Mouse (Mus musculus): Measurements from ENCODE around the gene Pla2g1b.

Pla2g1b gene

GRCm38 (mm10) chr5:115465642-115466420 lies at the start of gene Pla2g1b:
Gene Pla2g1b (plus strand): TSS chr5:115466262.
- no peak for DNase-seq

GRCm38 (mm10) chr5:115428831-115429358 lies 37.2 kb upstream of the Pla2g1b start:
- no peak for DNase-seq

DNA sequence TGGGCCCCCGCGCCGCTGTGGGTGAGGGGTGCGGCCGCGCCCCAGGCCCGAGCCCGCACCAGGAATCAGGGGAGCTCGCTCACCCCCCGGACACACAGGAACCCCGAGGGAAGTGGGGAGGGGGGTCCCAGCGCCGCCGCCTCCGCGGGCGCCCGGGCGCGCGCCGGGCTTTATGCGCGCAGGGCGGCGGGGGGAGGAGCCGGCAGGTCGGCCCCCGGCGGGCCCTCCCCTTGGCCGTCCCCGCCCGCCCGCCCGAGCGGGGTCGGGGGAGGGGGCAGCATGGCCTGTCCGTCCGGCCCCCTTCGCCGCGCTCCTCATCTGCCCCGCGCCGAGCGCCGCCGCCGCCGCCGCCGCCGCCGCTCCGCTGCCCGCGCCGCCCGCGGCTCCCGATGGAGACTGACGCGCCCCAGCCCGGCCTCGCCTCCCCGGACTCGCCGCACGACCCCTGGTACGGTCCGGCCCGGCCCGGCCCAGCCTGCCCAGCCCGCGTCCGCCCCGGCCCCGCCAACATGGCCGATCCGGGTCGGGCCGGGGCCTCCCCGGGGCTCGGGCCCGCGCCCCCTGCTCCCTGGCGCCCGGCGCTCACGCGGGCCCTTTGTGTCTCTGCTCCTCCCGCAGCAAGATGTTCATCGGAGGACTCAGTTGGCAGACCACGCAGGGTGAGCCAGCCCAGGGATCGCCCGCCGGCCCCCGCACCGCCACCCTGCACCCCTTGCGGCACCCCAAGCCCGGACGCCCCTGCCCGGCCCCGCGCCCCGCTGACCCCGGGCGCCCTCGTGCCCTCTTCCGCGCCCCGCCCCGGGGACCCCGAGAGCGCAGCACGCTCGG lies 36.5 kb upstream of the Pla2g1b start, which contains the start of gene Msi1:
Gene Msi1, plus strand, starts transcription at position 241 of the 828 bp plus-strand sequence.
- peak; percentile 26 for DNase-seq

DNA sequence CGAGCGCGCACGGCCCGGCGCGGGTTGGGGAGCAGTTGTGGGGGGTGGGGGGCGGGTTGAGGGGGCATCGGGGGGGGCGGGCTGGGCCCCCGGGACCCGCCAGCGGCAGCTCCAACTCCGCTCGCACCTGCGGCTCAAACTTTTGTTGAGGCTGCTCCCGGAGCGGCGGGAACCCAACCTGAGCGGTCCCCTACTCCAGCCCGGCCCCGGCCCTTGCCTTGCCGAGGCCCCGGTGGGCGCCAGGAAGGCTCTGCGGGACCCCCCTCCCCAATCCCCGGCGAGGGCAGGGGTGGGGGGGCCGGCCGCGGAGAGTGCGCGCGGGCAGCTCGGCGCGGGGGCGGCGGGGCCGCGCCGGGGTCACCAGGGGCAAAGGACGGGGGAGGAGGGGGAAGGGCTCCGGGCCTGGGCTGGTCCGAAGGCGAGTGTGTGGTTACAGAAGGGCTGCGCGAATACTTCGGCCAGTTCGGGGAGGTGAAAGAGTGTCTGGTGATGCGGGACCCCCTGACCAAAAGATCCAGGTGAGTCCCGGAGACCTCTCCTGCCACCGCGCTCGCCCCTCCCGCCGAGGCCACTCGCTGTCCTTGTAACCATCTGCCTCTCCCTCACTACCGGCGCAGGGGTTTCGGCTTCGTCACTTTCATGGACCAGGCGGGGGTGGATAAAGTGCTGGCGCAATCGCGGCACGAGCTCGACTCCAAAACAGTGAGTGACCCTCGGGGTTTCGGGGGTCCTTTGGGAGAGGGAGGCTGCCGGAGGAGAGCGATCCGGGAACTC lies 35.7 kb upstream of the Pla2g1b start:
- DNase-seq = no peak

GRCm38 (mm10) chr5:115431061-115431897 lies 34.8 kb upstream of the Pla2g1b start:
- no peak for DNase-seq

DNA sequence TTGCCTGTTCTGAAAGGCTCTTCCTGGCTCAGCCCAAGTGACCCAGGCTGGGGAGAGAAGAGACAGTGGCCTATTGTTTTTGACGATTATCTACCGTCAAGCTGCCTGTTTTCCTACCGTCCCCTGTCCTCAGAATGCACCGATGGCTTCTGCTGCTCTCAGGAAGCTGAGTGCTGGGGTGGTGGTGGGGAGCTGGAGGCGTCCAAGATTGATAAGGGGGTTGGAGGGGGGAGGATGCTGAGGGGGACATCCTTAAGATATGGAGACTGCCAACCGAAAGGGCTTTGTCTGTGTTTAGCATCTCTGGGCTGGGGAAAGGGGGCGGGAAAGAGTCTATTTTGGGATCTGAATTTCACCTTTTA lies 34.2 kb upstream of the Pla2g1b start:
- DNase-seq = no peak

- DNase-seq = no peak
Observed at GRCm38 (mm10) chr5:115432395-115432794, 33.7 kb upstream of the Pla2g1b start.

DNA sequence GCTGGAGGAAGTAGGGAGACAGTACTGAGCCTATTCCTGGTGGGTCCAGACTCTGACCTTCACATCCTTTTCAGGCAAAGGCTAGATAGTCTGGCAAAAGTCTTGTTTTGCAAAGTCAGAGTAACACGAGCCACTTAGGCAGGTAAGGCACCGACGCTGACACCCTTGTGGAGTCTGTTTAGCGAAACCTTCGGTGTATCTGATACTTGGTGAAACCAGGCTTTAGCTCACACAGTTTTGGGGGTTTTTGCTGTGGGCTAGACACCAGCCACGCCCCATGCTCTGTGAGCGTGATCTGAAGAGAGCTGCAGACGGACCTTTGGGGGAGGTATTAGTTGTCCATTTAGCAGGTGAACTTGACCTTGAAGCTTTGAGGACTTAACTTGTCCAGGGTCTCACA lies 32.9 kb upstream of the Pla2g1b start:
- DNase-seq = no peak

DNA sequence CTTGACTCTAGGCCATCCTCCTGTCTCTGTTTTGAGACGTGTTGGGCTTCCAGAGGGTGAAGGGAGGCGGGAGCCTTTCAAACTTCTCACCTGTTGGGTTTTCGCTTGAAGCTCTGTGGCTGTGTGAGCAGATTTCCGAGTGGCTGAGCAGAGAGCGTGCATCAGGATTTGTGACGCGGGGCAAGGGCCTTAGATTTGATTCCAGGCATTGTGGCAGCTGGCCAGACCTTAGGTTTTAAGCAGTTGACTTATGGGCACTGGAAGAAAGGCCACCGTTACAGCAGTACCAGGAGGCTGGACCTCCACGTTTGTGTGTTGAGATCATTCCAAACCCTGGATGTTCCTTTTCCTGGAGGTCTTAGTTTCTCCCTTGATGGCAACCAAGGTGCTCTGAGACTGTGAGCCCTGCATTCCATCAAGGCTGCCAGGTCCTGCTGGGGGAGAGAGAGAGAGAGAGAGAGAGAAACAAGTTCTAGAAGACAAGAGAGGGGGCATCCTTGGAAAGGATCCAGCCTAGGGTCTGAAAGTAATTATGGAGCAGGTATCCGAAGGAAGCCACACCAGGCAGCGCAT lies 31.7 kb upstream of the Pla2g1b start:
- DNase-seq = no peak

DNA sequence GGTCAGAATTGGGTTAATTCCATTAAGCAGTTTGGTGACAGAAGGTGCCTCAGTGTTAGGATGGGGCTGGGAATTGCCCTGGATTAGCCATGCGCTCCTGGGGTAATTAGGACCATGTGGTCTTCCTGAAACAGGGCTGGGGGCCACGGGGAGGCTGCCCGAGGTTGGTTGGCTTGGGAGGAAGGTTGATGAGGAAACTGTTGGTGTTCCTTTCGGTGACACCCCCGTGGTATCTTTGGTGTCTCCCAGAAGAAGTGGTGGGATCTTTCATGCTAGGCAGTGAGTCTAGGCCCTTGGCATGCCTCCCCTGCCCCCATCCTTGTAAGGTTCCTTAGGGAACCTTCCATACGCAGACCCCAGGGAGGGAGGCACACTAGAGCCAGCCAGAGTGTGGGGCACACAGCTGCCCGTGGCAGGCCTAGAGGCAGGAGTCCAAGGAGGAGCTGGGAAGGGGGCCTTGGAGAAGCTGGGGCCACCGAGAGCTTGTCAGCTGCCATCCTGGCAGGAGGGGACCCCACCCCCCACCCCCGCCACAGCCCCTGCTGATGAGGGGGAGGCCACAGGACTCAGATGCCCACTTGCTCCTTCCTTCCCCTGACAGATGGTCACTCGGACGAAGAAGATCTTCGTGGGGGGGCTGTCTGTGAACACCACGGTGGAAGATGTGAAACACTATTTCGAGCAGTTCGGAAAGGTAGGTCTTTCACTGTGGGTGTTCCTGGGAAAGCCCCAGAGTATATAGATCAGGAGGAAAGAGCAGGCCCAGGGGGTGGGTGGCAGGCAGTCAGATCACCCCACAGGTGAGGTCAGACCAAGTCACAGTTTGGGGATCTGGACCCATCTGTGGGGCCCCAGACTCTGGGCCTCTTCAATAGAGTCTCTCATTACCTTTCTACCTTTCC lies 31.0 kb upstream of the Pla2g1b start:
- DNase-seq = no peak

GRCm38 (mm10) chr5:115435755-115436379 lies 30.2 kb upstream of the Pla2g1b start:
- no peak for DNase-seq

GRCm38 (mm10) chr5:115436421-115437124 lies 29.5 kb upstream of the Pla2g1b start:
- DNase-seq = peak; percentile 22

GRCm38 (mm10) chr5:115437242-115437944 lies 28.7 kb upstream of the Pla2g1b start:
- DNase-seq = no peak

DNA sequence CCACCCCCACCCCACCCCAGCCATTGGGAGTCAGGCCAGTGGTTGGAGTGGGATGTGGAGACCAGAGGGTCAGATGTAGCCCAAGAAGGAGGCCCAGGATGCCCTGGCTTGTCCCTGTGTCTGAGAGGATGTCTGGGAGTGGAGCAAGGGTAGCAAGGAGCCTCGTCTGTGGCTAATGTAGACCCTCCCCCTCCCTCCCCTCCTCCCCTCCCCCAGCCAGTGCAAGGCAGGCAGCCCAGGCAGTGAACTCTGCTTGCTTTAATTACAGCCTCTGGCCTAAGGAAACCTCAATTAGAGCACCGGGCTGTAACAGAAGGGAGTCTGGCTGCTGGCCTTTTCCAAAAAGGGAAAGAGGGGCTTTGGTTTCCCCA lies 28.1 kb upstream of the Pla2g1b start:
- DNase-seq = no peak

GRCm38 (mm10) chr5:115438667-115439066 lies 27.4 kb upstream of the Pla2g1b start:
- no peak for DNase-seq

GRCm38 (mm10) chr5:115441205-115441849 lies 24.7 kb upstream of the Pla2g1b start:
- peak; percentile 73 for DNase-seq

DNA sequence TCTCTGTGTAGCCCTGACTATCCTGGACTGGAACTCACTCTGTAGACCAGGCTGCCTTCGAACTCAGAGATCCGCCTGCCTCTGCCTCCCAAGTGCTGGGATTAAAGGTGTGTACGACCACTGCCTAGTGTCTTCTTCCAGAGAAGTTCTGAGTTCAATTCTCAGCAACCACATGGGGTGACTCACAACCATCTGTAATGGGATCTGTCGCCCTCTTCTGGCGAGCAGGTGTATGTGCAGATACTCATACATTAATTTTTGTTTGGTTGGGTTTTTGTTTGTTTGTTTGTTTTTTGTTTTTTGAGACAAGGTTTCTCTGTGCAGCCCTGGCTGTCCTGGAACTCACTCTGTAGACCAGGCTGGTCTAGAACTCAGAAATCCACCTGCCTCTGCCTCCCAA lies 23.4 kb upstream of the Pla2g1b start:
- DNase-seq = peak; percentile 59

GRCm38 (mm10) chr5:115444130-115444529 lies 21.9 kb upstream of the Pla2g1b start:
- DNase-seq = no peak
